Mouse (Mus musculus) lung, postnatal 0 days (tissue): ENCODE measurements around the gene Cptp.

Source experiments
- CTCF ChIP-seq: IDR thresholded peaks from 2 replicates; pipeline ENCODE4 v1.5.1; 2016; ENCODE audit warnings: antibody characterized with exemption, mild to moderate bottlenecking
- EP300 ChIP-seq: IDR thresholded peaks from 2 replicates; pipeline ENCODE4 v1.6.1; 2016; ENCODE audit warnings: antibody characterized with exemption, mild to moderate bottlenecking, control low read depth

- TF ChIP-seq CTCF (no peak), EP300 (no peak)
Measured at GRCm38 (mm10) chr4:155871404-155871803, 2.2 kb upstream of the Cptp start.
